Mouse (Mus musculus): ENCODE results near the gene Chsy1. TPM values are rescaled to one million over a fixed set of nuclear protein-coding genes. Genes with fewer than 3 reads are reported as not detected.

Gene Chsy1
- total RNA-seq (2021): 10 to 100 TPM; 15.6 to 17.4 TPM
- long read RNA-seq, experiment 1, full-length matches to known transcripts: 19 of 24 reads
- long read RNA-seq, experiment 1, partial matches to known transcripts: 2 of 24 reads
- long read RNA-seq, experiment 1, other reads (novel, unspliced or antisense): 3 of 24 reads
- long read RNA-seq, experiment 2, full-length matches to known transcripts: 8 of 13 reads
- long read RNA-seq, experiment 2, partial matches to known transcripts: 0 of 13 reads
- long read RNA-seq, experiment 2, other reads (novel, unspliced or antisense): 5 of 13 reads

DNA sequence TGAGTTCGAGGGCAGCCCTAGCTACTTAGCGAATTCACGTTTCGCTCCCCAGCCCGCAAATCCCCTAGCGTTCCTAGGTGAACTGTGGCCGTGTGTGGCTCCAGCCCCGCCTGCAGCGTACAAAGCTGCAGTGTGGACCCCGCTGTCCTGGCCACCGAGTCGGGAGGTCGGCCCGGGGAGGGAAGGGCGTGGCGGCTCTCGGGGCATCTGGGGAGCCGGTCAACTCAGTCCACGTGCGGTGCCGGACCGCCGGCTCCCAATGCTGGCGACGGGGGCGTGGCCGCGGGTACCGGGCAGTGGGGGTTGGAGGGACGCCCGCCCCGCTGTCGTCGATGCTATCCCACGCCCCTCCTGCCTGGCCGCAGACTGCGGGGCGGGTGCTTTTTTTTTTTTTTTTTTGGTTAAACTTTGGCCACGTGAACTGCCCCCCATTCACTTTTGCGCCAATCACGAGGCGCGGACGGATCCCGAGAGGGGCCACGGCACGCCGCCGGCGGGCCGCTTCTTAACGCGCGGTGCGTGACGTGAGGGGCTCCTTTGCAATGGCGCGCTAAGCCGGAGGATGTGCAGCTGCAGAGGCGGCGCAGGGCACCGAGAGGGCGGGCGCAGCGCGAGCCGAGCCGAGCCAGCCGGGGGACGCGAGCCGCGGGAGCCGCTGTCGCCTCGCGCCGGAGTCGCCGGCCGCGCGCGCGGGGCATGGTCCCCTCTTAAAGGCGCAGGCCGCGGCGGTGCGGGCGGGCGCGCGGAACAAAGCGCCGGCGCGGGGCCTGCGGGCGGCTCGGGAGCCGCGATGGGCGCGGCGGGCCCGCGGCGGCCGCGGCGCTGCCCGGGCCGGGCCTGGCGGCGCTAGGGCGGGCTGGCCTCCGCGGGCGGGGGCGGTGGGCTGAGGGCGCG lies at the start of gene Chsy1:
TSS of gene Chsy1 (plus strand) at position 555 of the 894 bp plus-strand sequence.
- DNase-seq (ENCODE audit: low spot score in 2 of 2): peak; percentile 89 to 91

DNA sequence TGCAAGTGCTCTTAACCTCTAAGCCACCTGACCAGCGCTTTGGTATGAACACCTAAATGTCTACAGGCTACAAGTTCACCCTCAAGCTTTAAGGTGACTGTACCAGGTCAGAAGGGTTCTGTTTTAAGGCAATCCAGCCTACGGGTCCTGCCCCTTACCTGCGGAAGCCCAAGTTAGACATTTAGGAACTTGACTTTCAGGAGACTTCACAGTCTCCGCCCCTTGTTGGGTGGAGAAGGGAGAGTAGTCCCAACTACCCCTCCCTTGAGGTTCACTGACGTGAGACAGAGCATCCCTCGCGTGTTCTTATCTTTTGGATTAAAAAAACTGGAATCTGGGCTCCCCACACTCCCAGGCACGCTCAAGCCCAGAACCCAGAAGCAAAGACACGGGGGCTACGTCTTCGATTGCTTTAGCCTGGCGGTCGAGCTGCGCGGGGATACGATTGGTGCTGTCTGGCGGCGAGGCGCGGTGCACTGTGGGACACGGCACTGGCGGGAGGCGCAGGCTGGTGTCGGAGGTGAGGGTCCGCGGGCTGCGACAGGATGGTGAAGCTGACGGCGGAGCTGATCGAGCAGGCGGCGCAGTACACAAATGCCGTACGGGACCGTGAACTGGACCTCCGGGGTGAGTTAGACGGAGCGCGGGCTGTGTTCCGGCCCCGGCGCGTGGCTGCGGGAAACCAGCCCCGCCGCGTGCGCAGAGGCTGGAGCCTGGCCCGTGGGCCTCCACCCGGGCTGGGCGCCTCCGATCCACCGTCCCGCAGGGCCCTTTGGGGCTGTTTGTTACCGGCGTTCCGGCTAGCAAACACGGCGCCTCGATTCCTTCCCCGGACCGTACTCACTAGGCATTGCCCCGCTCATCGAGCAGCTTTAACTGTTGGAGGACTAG lies 49.0 kb upstream of the Chsy1 start:
- peak; percentile 90 to 92 for DNase-seq (ENCODE audit: low spot score in 2 of 2)

DNA sequence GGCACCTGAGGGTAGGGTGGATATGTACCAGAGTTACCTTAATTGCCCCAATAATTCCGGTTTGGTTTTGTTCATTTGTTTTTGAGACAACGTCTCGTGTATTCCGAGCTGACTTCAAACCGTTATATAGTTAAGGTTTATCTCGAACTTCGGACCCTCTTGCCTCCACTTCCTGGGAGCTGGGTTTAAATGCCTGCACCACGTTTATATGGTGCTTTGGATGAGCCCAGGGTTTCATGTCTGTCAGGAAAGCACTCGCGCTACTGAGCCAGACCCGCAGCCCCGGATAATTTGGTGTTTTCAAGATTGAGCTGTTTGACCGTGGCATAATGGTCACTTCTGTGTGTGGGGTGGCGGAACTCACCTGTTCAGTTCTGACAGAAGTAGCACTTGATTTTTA lies 48.3 kb upstream of the Chsy1 start:
- no peak for DNase-seq (ENCODE audit: low spot score in 2 of 2)

DNA sequence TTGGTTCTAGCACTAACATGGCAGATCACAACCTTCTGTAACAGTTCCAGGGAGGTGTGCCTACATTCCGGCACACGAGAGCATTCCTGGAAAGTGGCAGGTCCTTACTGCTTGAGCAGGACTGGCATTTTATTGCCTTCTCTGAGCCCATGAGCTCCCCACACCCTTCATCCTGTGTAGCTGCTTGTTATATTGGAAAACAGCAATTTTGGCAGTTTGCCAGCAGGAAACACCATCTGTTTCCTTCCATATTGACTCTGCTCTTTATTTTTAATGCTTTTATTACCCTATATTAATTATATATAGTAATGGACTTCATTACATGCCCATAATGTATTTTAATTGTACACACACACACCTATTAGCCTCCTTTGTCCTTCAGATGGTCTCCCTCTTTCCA lies 32.9 kb upstream of the Chsy1 start:
- DNase-seq (ENCODE audit: low spot score in 2 of 2): no peak

DNA sequence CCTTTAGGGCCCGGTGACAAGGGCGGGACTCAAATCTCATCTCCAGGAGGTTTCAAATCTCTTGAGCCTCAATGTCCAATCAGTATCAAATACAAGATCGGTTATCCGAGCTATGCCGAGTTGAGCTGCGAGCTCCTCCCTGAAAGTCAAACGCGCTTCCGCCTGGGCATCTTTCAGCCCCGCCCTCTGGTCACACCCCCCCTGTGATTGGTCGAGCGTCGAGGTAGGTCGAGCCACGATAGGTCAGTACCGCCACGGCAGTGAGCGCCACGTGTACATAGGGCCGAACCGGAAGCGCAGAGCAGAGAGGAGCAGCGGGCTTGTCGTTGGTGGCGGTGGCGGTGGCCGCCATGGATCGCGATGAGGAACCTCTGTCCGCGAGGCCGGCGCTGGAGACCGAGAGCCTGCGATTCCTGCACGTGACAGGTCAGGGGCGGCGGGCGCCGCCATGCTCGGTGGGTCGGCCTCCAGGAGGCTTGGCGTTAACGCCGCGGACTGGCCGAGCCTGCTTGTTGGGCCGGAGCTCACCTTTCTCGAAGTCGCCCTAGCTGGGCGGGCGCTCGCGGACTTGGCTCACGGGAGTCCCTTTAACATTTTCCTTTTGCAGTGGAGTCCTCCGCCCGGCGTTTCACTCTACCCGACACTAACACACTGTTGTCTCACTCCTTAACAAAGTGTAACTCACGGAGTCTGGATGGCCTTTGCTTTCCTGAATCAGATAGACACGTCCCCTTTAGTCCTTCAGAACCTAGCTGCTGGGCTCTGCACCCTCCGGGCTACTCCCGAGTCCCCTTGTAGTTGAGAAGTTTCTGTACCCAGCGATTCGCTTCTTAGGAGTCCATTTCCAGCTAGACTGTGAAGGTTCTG lies 29.7 kb upstream of the Chsy1 start, which contains the start of gene Selenos:
TSS of gene Selenos (plus strand) at position 286 of the 867 bp plus-strand sequence.
- DNase-seq (ENCODE audit: low spot score in 2 of 2): peak; percentile 95

GRCm38 (mm10) chr7:66080231-66080613 lies 29.1 kb upstream of the Chsy1 start:
- DNase-seq (ENCODE audit: low spot score in 2 of 2): peak in 1 of 2 experiments; percentile 24

DNA sequence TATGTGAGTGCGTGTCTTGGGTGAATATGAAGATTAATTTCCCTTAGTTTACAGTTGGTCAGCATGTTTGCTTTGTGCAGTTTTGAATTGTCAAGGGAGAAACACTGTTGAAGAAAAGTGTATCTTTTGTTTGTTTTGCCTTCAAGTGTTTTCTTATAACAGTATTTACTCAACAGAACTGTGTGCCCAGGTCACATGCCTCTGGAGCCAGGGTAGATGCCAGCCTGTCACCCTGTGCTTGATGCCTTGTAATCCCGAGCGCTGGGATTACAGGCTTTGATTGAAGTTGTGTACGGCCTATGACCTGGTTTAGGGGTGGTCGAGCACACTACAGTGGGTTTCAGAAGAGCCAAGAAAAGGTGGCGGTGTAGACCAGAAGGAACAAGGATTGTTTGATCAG lies 25.6 kb upstream of the Chsy1 start:
- no peak for DNase-seq (ENCODE audit: low spot score in 2 of 2)

DNA sequence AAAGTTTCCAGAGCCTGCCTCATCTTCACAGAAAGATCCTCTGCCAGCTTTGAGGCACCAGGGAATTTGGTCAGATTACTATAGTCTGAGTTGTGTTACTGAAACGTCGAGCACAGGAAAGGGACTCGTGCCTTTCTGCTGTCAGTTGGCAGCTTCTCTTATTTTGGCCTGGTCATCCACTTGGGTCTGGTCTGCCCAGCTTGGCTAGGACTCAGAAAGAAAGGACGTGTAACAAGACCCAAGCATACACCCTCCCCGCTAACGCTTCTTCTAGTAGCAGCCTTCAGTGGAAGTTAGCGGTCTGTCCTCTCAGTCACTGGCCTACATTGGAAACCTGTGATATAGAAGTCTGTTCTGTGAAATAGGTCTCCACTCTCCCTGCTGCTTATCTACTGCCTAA lies 24.8 kb upstream of the Chsy1 start:
- no peak for DNase-seq (ENCODE audit: low spot score in 2 of 2)

- DNase-seq (ENCODE audit: low spot score in 2 of 2): peak; percentile 50 to 69
These were observed 21.7 kb upstream of the Chsy1 start for GRCm38 (mm10) chr7:66087652-66088051.

DNA sequence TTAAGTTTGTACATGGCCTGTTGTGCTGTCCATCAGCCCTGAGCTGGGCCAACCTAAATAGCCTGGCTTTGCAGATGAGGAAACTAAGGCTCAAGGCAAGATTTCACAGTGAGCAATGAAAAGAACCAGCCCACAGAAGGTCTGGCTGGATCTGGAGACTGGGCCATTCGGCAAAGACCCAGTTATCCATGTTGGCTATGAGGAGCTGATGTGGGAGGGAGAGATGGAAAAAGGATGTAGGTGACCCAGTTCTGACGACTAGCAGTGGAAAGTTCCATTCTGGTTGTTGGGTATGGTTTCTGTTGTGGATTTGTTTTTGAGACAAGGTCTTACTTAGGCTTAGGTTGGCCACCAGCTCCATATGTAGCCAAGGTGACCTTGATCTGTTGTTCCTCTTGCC lies 21.2 kb upstream of the Chsy1 start:
- peak in 1 of 2 experiments; percentile 42 for DNase-seq (ENCODE audit: low spot score in 2 of 2)

GRCm38 (mm10) chr7:66090676-66091190 lies 18.6 kb upstream of the Chsy1 start:
- DNase-seq (ENCODE audit: low spot score in 2 of 2): no peak

DNA sequence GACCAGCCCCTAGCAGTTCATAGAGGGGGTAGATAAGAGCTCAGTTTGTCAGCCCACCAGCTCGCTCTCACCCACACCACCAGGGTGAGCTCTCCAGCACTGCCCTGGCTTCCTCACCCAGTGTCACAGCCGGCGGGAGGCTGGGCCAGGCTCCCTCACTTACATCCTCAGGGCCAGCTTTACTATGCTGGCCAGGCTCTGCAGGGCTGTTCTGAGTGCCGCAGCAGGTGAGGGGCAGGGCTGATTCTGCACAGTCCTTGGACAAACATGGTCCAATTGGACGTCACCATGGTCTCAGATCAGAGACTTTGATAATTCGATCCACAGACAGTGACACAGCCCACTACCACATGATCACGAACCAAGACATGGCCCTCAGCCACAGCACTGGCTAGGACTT lies 17.8 kb upstream of the Chsy1 start:
- DNase-seq (ENCODE audit: low spot score in 2 of 2): no peak

DNA sequence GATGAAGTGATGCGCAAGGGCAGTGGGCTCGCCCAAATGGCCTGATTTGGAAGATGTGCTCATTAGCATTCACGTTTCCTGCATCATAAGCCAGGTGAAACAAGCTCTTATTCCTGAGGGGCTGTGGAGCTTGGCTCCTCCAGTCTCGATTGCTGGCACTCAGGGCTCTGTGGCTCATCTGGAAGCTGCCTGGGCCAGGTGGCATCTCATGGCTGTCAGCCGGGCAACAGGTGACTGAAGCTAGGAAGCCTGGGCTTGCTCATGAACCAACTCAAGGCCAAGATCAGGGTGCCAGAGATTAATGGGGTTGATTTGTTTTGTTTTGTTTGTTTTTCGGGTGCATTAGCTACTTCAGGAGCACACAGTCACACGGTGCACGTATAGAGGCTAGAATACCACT lies 16.7 kb upstream of the Chsy1 start:
- DNase-seq (ENCODE audit: low spot score in 2 of 2): no peak

DNA sequence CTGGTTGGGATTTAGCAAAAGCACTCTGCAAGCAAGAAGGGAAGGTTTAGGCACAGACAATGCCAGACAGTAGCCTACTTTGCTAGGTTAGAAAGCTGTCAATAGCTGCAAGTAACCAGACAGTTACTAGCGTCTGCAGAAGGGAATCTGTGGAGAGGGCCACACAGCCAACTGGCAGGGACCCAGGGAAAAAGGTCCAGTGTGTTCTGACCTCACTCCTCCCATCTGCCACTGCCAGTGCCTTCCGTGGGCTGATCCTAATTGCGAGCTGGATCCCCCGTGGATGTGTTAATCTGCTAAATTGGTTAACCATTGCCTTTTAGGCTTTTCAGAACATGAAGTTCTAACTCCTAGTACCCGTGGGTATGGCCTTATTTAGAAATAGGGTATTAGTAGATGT lies 15.2 kb upstream of the Chsy1 start:
- DNase-seq (ENCODE audit: low spot score in 2 of 2): no peak

- no peak for DNase-seq (ENCODE audit: low spot score in 2 of 2)
These were observed 10.5 kb upstream of the Chsy1 start for GRCm38 (mm10) chr7:66098803-66099202.

DNA sequence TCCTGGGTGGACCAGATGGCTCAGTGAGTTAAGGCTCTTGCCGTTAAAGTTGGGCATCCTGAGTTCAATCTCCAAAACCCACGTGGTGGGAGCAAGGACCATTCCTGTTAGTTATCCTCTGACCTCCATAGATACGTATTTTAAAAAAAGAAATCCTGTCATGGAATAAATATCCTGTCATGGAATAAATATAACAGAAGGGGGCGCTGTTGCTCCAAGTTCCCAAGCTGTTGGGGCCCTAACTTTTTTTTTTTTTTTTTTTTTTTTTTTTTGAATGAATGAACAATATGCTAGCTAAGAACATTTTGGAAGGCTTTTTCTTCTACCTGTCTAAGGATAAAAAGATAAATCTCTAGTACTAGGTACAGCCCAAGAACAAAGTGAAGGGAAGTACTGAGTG lies 7.4 kb upstream of the Chsy1 start:
- no peak for DNase-seq (ENCODE audit: low spot score in 2 of 2)

- DNase-seq (ENCODE audit: low spot score in 2 of 2): no peak
These were observed 4.8 kb upstream of the Chsy1 start for GRCm38 (mm10) chr7:66104531-66104930.

DNA sequence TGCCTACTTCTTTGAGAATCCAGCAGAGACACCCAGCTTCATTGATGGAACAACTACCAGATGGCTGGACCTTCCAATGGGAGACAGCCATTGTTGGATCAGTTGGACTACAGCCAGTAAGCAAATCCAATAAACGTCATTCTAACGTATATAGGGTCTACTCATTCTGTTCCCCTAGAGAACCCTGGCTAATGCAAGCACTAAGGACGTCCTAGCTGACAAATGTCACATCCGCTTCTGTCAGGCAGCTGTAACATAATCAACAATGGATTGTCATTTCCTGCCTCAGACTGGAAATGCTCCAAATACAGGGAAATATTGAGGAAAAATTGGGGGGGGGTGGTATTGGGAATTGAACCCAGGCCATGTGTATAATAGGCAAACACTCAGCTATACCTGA lies 3.5 kb upstream of the Chsy1 start:
- DNase-seq (ENCODE audit: low spot score in 2 of 2): no peak

GRCm38 (mm10) chr7:66106581-66107056 lies 2.7 kb upstream of the Chsy1 start:
- DNase-seq (ENCODE audit: low spot score in 2 of 2): no peak

GRCm38 (mm10) chr7:66107206-66107605 lies 2.1 kb upstream of the Chsy1 start:
- DNase-seq (ENCODE audit: low spot score in 2 of 2): no peak
